Mouse (Mus musculus): ENCODE measurements at regions not wholly inside any gene's neighbourhood (a gene's known extent, or its start where the extent isn't known, plus 50 kb on each side); places are given as distances from the start of the nearest gene placed in this dataset.

DNA sequence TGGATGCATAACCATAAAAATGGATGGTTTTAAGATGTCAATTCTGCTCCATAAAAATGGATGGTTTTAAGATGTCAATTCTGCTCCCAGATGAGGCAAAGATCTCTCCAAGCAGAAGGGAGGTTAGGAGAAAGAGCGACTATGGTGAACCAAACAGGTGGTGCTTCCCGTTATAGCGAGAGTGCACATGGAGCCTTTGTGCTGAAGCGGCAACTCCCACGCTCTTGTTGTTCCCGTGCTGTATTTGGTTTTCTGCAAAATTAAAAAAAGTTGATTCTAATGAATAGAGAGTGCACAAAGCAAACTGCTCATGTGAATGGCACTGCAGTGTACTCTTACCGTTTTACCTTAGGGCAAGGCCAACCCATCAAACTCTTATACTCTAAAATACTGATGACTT lies 497.5 kb upstream of the Nbea start:
- H3K36me3 ChIP-seq (ENCODE audit: control insufficient read depth, insufficient read depth, low read length), result no peaks in the 10 kb centered on the region
- no peak overlapping the region for H3K9ac ChIP-seq (ENCODE audit: low read depth, low read length)
- no peak for ATAC-seq (replicated peaks; ENCODE audit: insufficient number of reproducible peaks, low FRiP score, low TSS enrichment)
- no peaks in the 10 kb centered on the region for H3K27me3 ChIP-seq (ENCODE audit: control insufficient read depth, insufficient read depth, low read length)
- no peaks in the 10 kb centered on the region for H3K9me3 ChIP-seq (replicated peaks; ENCODE audit: control insufficient read depth, low read length)
- no peak overlapping the region for H3K4me3 ChIP-seq (ENCODE audit: low read depth, low read length)
- 90% methylated on average over 7 of the region's 7 CpGs for WGBS (ENCODE audit: insufficient replicate concordance)
- H3K27ac ChIP-seq (ENCODE audit: low read depth, low read length), result no peak overlapping the region
- no peaks in the 10 kb centered on the region for H3K4me1 ChIP-seq (ENCODE audit: control insufficient read depth, insufficient read depth, low read length)
- H3K4me2 ChIP-seq, result no peak overlapping the region

- no peaks in the 10 kb centered on the region for H3K27me3 ChIP-seq (ENCODE audit: control insufficient read depth, insufficient read depth, low read length)
- H3K36me3 ChIP-seq (ENCODE audit: control insufficient read depth, insufficient read depth, low read length), result no peaks in the 10 kb centered on the region
- H3K4me3 ChIP-seq (ENCODE audit: low read depth, low read length), result no peak overlapping the region
- H3K9ac ChIP-seq (ENCODE audit: low read depth, low read length), result no peak overlapping the region
- WGBS (ENCODE audit: insufficient replicate concordance), result 50% methylated on average over 3 of the region's 3 CpGs
- no peak overlapping the region for H3K27ac ChIP-seq (ENCODE audit: low read depth, low read length)
- no peaks in the 10 kb centered on the region for H3K4me1 ChIP-seq (ENCODE audit: control insufficient read depth, insufficient read depth, low read length)
- H3K4me2 ChIP-seq, result no peak overlapping the region
- no peak for ATAC-seq (replicated peaks; ENCODE audit: insufficient number of reproducible peaks, low FRiP score, low TSS enrichment)
- H3K9me3 ChIP-seq (replicated peaks; ENCODE audit: control insufficient read depth, low read length), result no peaks in the 10 kb centered on the region
Measured at GRCm38 (mm10) chr3:56668829-56669228, 485.3 kb upstream of the Nbea start.

GRCm38 (mm10) chr3:56660594-56660993 lies 477.1 kb upstream of the Nbea start:
- WGBS (ENCODE audit: insufficient replicate concordance), result 79% methylated on average over 2 of the region's 2 CpGs
- Histone ChIP-seq H3K9me3 (replicated peaks; ENCODE audit: control insufficient read depth, low read length) (no peaks in the 10 kb centered on the region), H3K4me2 (no peak overlapping the region), H3K27me3 (ENCODE audit: control insufficient read depth, insufficient read depth, low read length) (no peaks in the 10 kb centered on the region), H3K4me3 (ENCODE audit: low read depth, low read length) (no peak overlapping the region), H3K4me1 (ENCODE audit: control insufficient read depth, insufficient read depth, low read length) (no peaks in the 10 kb centered on the region), H3K27ac (ENCODE audit: low read depth, low read length) (no peak overlapping the region), H3K9ac (ENCODE audit: low read depth, low read length) (no peak overlapping the region), H3K36me3 (ENCODE audit: control insufficient read depth, insufficient read depth, low read length) (no peaks in the 10 kb centered on the region)
- no peak for ATAC-seq (replicated peaks; ENCODE audit: insufficient number of reproducible peaks, low FRiP score, low TSS enrichment)

DNA sequence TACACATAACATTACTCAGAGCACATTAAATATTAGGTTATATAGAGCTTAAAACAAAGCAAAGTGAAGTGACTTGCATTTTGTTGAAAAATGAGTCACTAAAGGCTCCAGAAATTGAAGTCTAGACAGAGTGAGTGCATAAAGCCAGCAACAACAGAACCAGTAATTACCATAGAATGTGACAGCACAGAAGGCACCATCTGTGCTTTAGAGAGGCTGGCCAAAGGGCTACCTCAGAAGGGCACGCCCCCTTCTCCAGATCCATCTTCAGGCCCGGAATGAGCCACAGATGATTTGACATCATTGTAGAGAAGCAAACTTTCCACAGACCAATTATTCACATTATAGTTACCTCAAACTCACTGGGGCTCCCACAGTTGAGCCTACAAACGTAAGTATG lies 463.8 kb upstream of the Nbea start:
- H3K4me2 ChIP-seq, result no peak overlapping the region
- ATAC-seq (replicated peaks; ENCODE audit: insufficient number of reproducible peaks, low FRiP score, low TSS enrichment), result no peak
- H3K27me3 ChIP-seq (ENCODE audit: control insufficient read depth, insufficient read depth, low read length), result no peaks in the 10 kb centered on the region
- H3K27ac ChIP-seq (ENCODE audit: low read depth, low read length), result no peak overlapping the region
- no peak overlapping the region for H3K9ac ChIP-seq (ENCODE audit: low read depth, low read length)
- H3K36me3 ChIP-seq (ENCODE audit: control insufficient read depth, insufficient read depth, low read length), result no peaks in the 10 kb centered on the region
- H3K9me3 ChIP-seq (replicated peaks; ENCODE audit: control insufficient read depth, low read length), result no peaks in the 10 kb centered on the region
- no peaks in the 10 kb centered on the region for H3K4me1 ChIP-seq (ENCODE audit: control insufficient read depth, insufficient read depth, low read length)
- 69% methylated on average over 3 of the region's 3 CpGs for WGBS (ENCODE audit: insufficient replicate concordance)
- no peak overlapping the region for H3K4me3 ChIP-seq (ENCODE audit: low read depth, low read length)
